Mouse (Mus musculus) lung, embryonic 14.5 days (tissue): ENCODE results near the gene Myo1g. TPM values are rescaled to one million over a fixed set of nuclear protein-coding genes. Genes with fewer than 3 reads are reported as not detected.
"Not testable (repeated sequence)": the region's sequence is repeated elsewhere in the genome, so short reads cannot be mapped to it uniquely, and the experiment has no call there.

ENCODE experiments used
- ATAC-seq: fragments of 200-750 bp; cut with Nextera tagmentation; 2 replicates; pipeline ENCODE4 v1.8.0; 2017; ENCODE audit warnings: mild to moderate bottlenecking, moderate TSS enrichment, moderate library complexity; ENCODE audit not compliant: insufficient read depth
- DNase-seq: peaks from one replicate; pipeline ENCODE4 v3.0.0-alpha.2; 2015
- H3K27ac ChIP-seq: fragments of 300-500 bp; sonication (generic); 2 replicates; pipeline ENCODE4 v1.5.1; 2014; ENCODE audit warnings: low read depth, mild to moderate bottlenecking, moderate library complexity
- H3K27me3 ChIP-seq: fragments of 300-500 bp; sonication (generic); 2 replicates; pipeline ENCODE4 v1.6.1; 2014; ENCODE audit warnings: low read length, control low read depth; ENCODE audit not compliant: insufficient read depth
- H3K36me3 ChIP-seq: fragments of 300-500 bp; sonication (generic); 2 replicates; pipeline ENCODE4 v1.6.1; 2014; ENCODE audit warnings: control low read depth; ENCODE audit not compliant: insufficient read depth
- H3K4me1 ChIP-seq: fragments of 300-500 bp; sonication (generic); 2 replicates; pipeline ENCODE4 v1.6.1; 2014; ENCODE audit warnings: antibody characterized with exemption, control low read depth; ENCODE audit not compliant: insufficient read depth
- H3K4me2 ChIP-seq: fragments of 300-500 bp; sonication (generic); 2 replicates; pipeline ENCODE4 v1.6.1; 2014; ENCODE audit warnings: mild to moderate bottlenecking
- H3K4me3 ChIP-seq: fragments of 300-500 bp; sonication (generic); 2 replicates; pipeline ENCODE4 v1.5.1; 2014; ENCODE audit warnings: low read depth, low read length
- H3K9ac ChIP-seq: fragments of 300-500 bp; sonication (generic); 2 replicates; pipeline ENCODE4 v1.6.1; 2014
- H3K9me3 ChIP-seq: fragments of 300-500 bp; sonication (generic); 2 replicates; pipeline ENCODE4 v1.6.1; 2016; ENCODE audit warnings: low read depth, low read length, control low read depth
- CTCF ChIP-seq: IDR thresholded peaks from 2 replicates; pipeline ENCODE4 v1.5.1; 2016; ENCODE audit warnings: antibody characterized with exemption, low read depth
- WGBS: fragments of 180-500 bp; shearing (Covaris S2); extraction: QIAGEN DNeasy Blood & Tissue Kit; methylation state at CpG from one replicate; pipeline ENCODE4 v1.1.7; 2014; 5-methylcytosine and 5-hydroxymethylcytosine counted together
- polyA plus RNA-seq: library from polyadenylated mRNA; unstranded; fragments of >200 nt; fragmentation: Nextera tagmentation; extraction: Ambion mirVana; gene quantifications from 2 replicates; pipeline ENCODE4 v1.2.1, GENCODE M21; 2014

The Myo1g gene
- polyA plus RNA-seq, 1 experiment from 2014 or later, result 1.2 TPM

- H3K27ac ChIP-seq, result no peak overlapping the region
- DNase-seq, result no peak
- no peaks in the 10 kb centered on the region for H3K9me3 ChIP-seq
- WGBS, result 80% methylated on average over 8 of the region's 8 CpGs
- no peak overlapping the region for H3K4me3 ChIP-seq
- peaks cover 23% of the 10 kb centered on the region for H3K36me3 ChIP-seq
- TF ChIP-seq CTCF, result no peak
- no peak overlapping the region for H3K4me2 ChIP-seq
- H3K9ac ChIP-seq, result no peak overlapping the region
- no peak for ATAC-seq
- H3K4me1 ChIP-seq, result peaks cover 3% of the 10 kb centered on the region; the same call in 1 of the 2 replicates
- no peaks in the 10 kb centered on the region for H3K27me3 ChIP-seq
Measured at GRCm38 (mm10) chr11:6529961-6530360, 9.2 kb upstream of the Myo1g start.

GRCm38 (mm10) chr11:6528186-6529006, 7.6 kb upstream of the Myo1g start:
- under 1% methylated on average over 51 of the region's 51 CpGs for WGBS
- Histone ChIP-seq H3K9ac (peak overlapping the region; percentile 89), H3K27ac (peak overlapping the region; percentile 89), H3K4me3 (peak overlapping the region; percentile 70), H3K36me3 (peaks cover 34% of the 10 kb centered on the region), H3K9me3 (no peaks in the 10 kb centered on the region), H3K4me2 (peak overlapping the region; percentile 86), H3K4me1 (peaks cover 3% of the 10 kb centered on the region; the same call in 1 of the 2 replicates), H3K27me3 (no peaks in the 10 kb centered on the region)
- TF ChIP-seq CTCF, result peak; percentile 79
- ATAC-seq (peak; percentile 95), DNase-seq (peak; percentile 100)

GRCm38 (mm10) chr11:6527256-6528185, 6.8 kb upstream of the Myo1g start:
- peak; percentile 40 for DNase-seq
- ATAC-seq, result peak; percentile 20; the same call in 1 of the 2 replicates

GRCm38 (mm10) chr11:6526526-6527255, 5.9 kb upstream of the Myo1g start:
- peaks cover 34% of the 10 kb centered on the region for H3K36me3 ChIP-seq
- peak overlapping the region; percentile 86 for H3K4me2 ChIP-seq
- DNase-seq, H3K4me1 ChIP-seq, ATAC-seq, H3K27me3 ChIP-seq, H3K9me3 ChIP-seq: not testable (repeated sequence)
- 47% methylated on average over 11 of the region's 16 CpGs for WGBS
- peak overlapping the region; percentile 70 for H3K4me3 ChIP-seq
- peak overlapping the region; percentile 24; the same call in 1 of the 2 replicates for H3K27ac ChIP-seq
- peak overlapping the region; percentile 89; the same call in 1 of the 2 replicates for H3K9ac ChIP-seq

More at GRCm38 (mm10) chr11:6527256-6528185, 6.8 kb upstream of the Myo1g start:
- peak overlapping the region; percentile 86 for H3K4me2 ChIP-seq
- H3K9ac ChIP-seq, result peak overlapping the region; percentile 89
- H3K4me1 ChIP-seq, result peaks cover 3% of the 10 kb centered on the region; the same call in 1 of the 2 replicates
- H3K27ac ChIP-seq, result peak overlapping the region; percentile 89
- H3K27me3 ChIP-seq, result no peaks in the 10 kb centered on the region
- H3K9me3 ChIP-seq, result no peaks in the 10 kb centered on the region
- WGBS, result 10% methylated on average over 10 of the region's 10 CpGs
- H3K36me3 ChIP-seq, result peaks cover 34% of the 10 kb centered on the region
- no peak for TF ChIP-seq CTCF
- peak overlapping the region; percentile 70 for H3K4me3 ChIP-seq

- WGBS, result 81% methylated on average over 1 of the region's 1 CpGs
- Histone ChIP-seq H3K9me3 (no peaks in the 10 kb centered on the region), H3K4me1 (peaks cover 3% of the 10 kb centered on the region; the same call in 1 of the 2 replicates)
Measured at GRCm38 (mm10) chr11:6525241-6525640, 4.5 kb upstream of the Myo1g start.

GRCm38 (mm10) chr11:6524880-6525238, 4.1 kb upstream of the Myo1g start:
- 94% methylated on average over 4 of the region's 4 CpGs for WGBS
- no peak for ATAC-seq
- DNase-seq, result no peak

More at GRCm38 (mm10) chr11:6525241-6525640, 4.5 kb upstream of the Myo1g start:
- ATAC-seq (no peak), DNase-seq (no peak)
- no peak overlapping the region for H3K4me3 ChIP-seq
- no peak overlapping the region for H3K27ac ChIP-seq
- no peak overlapping the region for H3K9ac ChIP-seq
- H3K4me2 ChIP-seq, result no peak overlapping the region
- H3K36me3 ChIP-seq, result peaks cover 34% of the 10 kb centered on the region
- TF ChIP-seq CTCF, result no peak
- no peaks in the 10 kb centered on the region for H3K27me3 ChIP-seq

More at GRCm38 (mm10) chr11:6524880-6525238, 4.1 kb upstream of the Myo1g start:
- peaks cover 34% of the 10 kb centered on the region for H3K36me3 ChIP-seq
- H3K27me3 ChIP-seq, result no peaks in the 10 kb centered on the region
- no peaks in the 10 kb centered on the region for H3K9me3 ChIP-seq
- H3K27ac ChIP-seq, result no peak overlapping the region
- no peak overlapping the region for H3K9ac ChIP-seq
- no peak overlapping the region for H3K4me3 ChIP-seq
- peaks cover 3% of the 10 kb centered on the region; the same call in 1 of the 2 replicates for H3K4me1 ChIP-seq
- H3K4me2 ChIP-seq, result no peak overlapping the region
- TF ChIP-seq CTCF, result no peak
